In the genomic region with DNA sequence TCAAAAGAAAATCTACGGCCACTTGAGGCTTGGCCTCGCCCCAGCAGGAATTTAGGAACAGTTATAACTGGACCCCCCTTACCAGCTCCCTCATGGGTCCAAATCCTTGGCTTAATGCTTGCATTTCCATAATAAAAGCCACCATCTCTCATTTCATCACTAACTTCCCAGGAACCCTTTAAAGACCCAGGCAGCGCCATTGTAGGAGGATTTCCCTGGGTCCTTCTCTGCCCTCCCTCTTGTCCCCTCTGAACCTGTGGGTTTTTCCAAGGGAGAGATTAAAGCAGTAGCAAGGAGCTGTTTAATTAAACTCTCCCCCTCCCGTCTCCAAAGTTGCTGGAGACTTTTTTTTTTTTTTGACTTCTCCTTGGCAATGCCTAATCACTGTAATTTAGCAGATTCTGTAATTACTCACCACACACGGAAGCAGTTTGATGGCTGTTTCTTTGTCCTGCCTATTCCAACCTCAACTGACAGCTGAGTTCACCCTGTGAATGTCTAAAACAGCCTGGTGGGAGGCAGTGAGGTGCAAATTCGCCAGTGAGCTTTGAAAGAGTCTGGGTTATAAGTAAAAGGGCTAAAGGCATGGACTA, we compare ENCODE assay signal across 10 mouse cellular contexts.
A peak's percentile ranks its signal among the peaks of the same experiment; 100 is the strongest.
DNase-seq lines count a peak whose midpoint lies in the region; ATAC-seq and TF ChIP-seq lines count a peak whose summit lies in the region.
"Had no signal": no experiment of that assay in that cellular context is flagged by ENCODE, and none has a peak within 500 bp of the region (broad histone marks: within the 10 kb centered on the region; RNA-seq: fewer than 3 reads in every experiment).

No protein-coding gene starts in this region.

- no peaks in the 10 kb centered on the region for H3K36me3 ChIP-seq in ES-E14 (ENCODE audit: control insufficient read depth, insufficient read depth, low read length, poor library complexity, severe bottlenecking)
- no peaks in the 10 kb centered on the region for H3K36me3 ChIP-seq in embryonic facial prominence, embryonic 14.5 days (ENCODE audit: control insufficient read depth, insufficient read depth, low read length)
- H3K36me3 ChIP-seq: heart, embryonic 12.5 days had no signal

- peak; percentile 52 for DNase-seq in ES-CJ7 (ENCODE audit: low read depth, low spot score)
- peak; percentile 34 for DNase-seq in ES-E14 (ENCODE audit: low read depth, low spot score)
- peak; percentile 59 for DNase-seq in embryonic facial prominence, embryonic 14.5 days (ENCODE audit: low spot score)
- DNase-seq in kidney, postnatal 14 days: peak; percentile 25
- DNase-seq in testis, postnatal 10 days (ENCODE audit: low spot score): no peak
- DNase-seq in right cerebral cortex, postnatal 25 days: no peak
- DNase-seq in left cerebral cortex, adult 18-20 months (ENCODE audit: low spot score in 2 of 2): no peak
- DNase-seq: lung, postnatal 14 days had no signal

- ATAC-seq in embryonic facial prominence, embryonic 14.5 days (ENCODE audit: low read depth): peak; percentile 51

- H3K27me3 ChIP-seq in embryonic facial prominence, embryonic 14.5 days (replicated peaks; ENCODE audit: control insufficient read depth, insufficient read depth, low read length): no peaks in the 10 kb centered on the region

- 25% methylated on average over 6 of the region's 6 CpGs for WGBS in embryonic facial prominence, embryonic 14.5 days

- H3K27ac ChIP-seq in ES-E14 (ENCODE audit: insufficient read depth, low read depth, low read length, poor library complexity, severe bottlenecking): no peak overlapping the region
- H3K27ac ChIP-seq in embryonic facial prominence, embryonic 14.5 days (replicated peaks; ENCODE audit: low read depth, low read length): no peak overlapping the region

- H3K4me2 ChIP-seq in embryonic facial prominence, embryonic 14.5 days (ENCODE audit: low read depth, low read length): no peak overlapping the region
- H3K4me2 ChIP-seq: heart, embryonic 12.5 days had no signal

- no peak overlapping the region for H3K9ac ChIP-seq in ES-E14 (ENCODE audit: insufficient read depth, low read depth, low read length, poor library complexity, severe bottlenecking)
- no peak overlapping the region for H3K9ac ChIP-seq in embryonic facial prominence, embryonic 14.5 days (ENCODE audit: low read depth, low read length)
- H3K9ac ChIP-seq: heart, embryonic 12.5 days had no signal

- H3K4me1 ChIP-seq in ES-E14 (ENCODE audit: control insufficient read depth in 2 of 2, insufficient read depth in 2 of 2, low read length in 2 of 2, poor library complexity in 1 of 2): peaks cover 4 to 5% of the 10 kb centered on the region in 2 experiments; a peak in 2 of 4 replicates
- peaks cover 14% of the 10 kb centered on the region for H3K4me1 ChIP-seq in embryonic facial prominence, embryonic 14.5 days (ENCODE audit: control insufficient read depth, insufficient read depth, low read length)

- no peaks in the 10 kb centered on the region for H3K9me3 ChIP-seq in ES-E14 (ENCODE audit: control insufficient read depth, insufficient read depth, low read depth, low read length)
- no peaks in the 10 kb centered on the region for H3K9me3 ChIP-seq in embryonic facial prominence, embryonic 14.5 days (ENCODE audit: control insufficient read depth, low read length)
- H3K9me3 ChIP-seq: heart, embryonic 12.5 days had no signal

- H3K4me3 ChIP-seq in ES-E14 (ENCODE audit: insufficient read depth in 1 of 2, low read depth in 1 of 2, low read length in 2 of 2, poor library complexity in 1 of 2, severe bottlenecking in 1 of 2): no peak overlapping the region
- no peak overlapping the region for H3K4me3 ChIP-seq in embryonic facial prominence, embryonic 14.5 days (ENCODE audit: low read depth, low read length)
- H3K4me3 ChIP-seq: erythroblast, embryonic 14.5 days; heart, embryonic 12.5 days had no signal

- in situ Hi-C loops in ES-E14 (cut with MboI; ENCODE audit: low sequenced_read_pairs in 2 of 2, unreplicated experiment in 2 of 2): no loop called here

TF ChIP-seq in ES-E14, 5 proteins besides CTCF, POLR2A, EP300 and RAD21:
- TF ChIP-seq ZC3H11A (IDR thresholded peaks at IDR 0.05; ENCODE audit: borderline replicate concordance, low read depth, low read length) (no peak), ZNF384 (IDR thresholded peaks at IDR 0.05; ENCODE audit: low read depth, low read length) (peak; percentile 41; the same call in 1 of the 2 replicates)

Comparison
In these comparisons a context has a peak if more than half of its experiments do, and no peak if none do; other contexts are left out.
1. DNase-seq: peak in ES-CJ7 (single experiment), ES-E14 (single experiment), embryonic facial prominence, embryonic 14.5 days (single experiment) and kidney, postnatal 14 days (single experiment); none in testis, postnatal 10 days (single experiment), right cerebral cortex, postnatal 25 days (single experiment) and left cerebral cortex, adult 18-20 months (0 of 2).